Mouse (Mus musculus) limb, embryonic 13.5 days (tissue): ENCODE data around the gene Pxmp4. TPM values are rescaled to one million over a fixed set of nuclear protein-coding genes. Genes with fewer than 3 reads are reported as not detected.
A peak's percentile ranks its signal among the peaks of the same experiment; 100 is the strongest.

Source experiments
- ATAC-seq: fragments of 200-750 bp; cut with Nextera tagmentation; 2 replicates; pipeline ENCODE4 v1.8.0; 2017; ENCODE audit warnings: low read depth, moderate number of reproducible peaks, moderate TSS enrichment; ENCODE audit not compliant: low FRiP score
- H3K27ac ChIP-seq: fragments of 300-500 bp; sonication (generic); 2 replicates; pipeline ENCODE4 v1.5.1; 2015; ENCODE audit warnings: inconsistent platforms, mild to moderate bottlenecking, moderate library complexity
- H3K27me3 ChIP-seq: fragments of 300-500 bp; sonication (generic); 2 replicates; pipeline ENCODE4 v1.6.1; 2015; ENCODE audit warnings: mild to moderate bottlenecking, inconsistent platforms
- H3K36me3 ChIP-seq: fragments of 300-500 bp; sonication (generic); 2 replicates; pipeline ENCODE4 v1.6.1; 2015; ENCODE audit warnings: inconsistent platforms, mild to moderate bottlenecking, moderate library complexity
- H3K4me1 ChIP-seq: fragments of 300-500 bp; sonication (generic); 2 replicates; pipeline ENCODE4 v1.6.1; 2015; ENCODE audit warnings: inconsistent platforms
- H3K4me2 ChIP-seq: fragments of 300-500 bp; sonication (generic); replicated peaks from 2 replicates; pipeline ENCODE4 v1.6.1; 2015; ENCODE audit warnings: inconsistent platforms, mild to moderate bottlenecking, moderate library complexity
- H3K4me3 ChIP-seq: fragments of 300-500 bp; sonication (generic); 2 replicates; pipeline ENCODE4 v1.5.1; 2015; ENCODE audit warnings: moderate library complexity, mild to moderate bottlenecking, inconsistent platforms
- H3K9ac ChIP-seq: fragments of 300-500 bp; sonication (generic); 2 replicates; pipeline ENCODE4 v1.6.1; 2015; ENCODE audit warnings: mild to moderate bottlenecking, inconsistent platforms
- H3K9me3 ChIP-seq: fragments of 300-500 bp; sonication (generic); 2 replicates; pipeline ENCODE4 v1.6.1; 2016; ENCODE audit warnings: inconsistent platforms
- WGBS: fragments of 180-500 bp; shearing (Covaris S2); methylation state at CpG from one replicate; pipeline ENCODE4 v1.1.7; 2015; 5-methylcytosine and 5-hydroxymethylcytosine counted together
- polyA plus RNA-seq: library from polyadenylated mRNA; unstranded; fragments of >200 nt; fragmentation: Nextera tagmentation; extraction: Ambion mirVana; gene quantifications from 2 replicates; pipeline ENCODE4 v1.2.1, GENCODE M21; 2015

Gene Pxmp4
- polyA plus RNA-seq: 18.8 and 21.6 TPM in 2 replicates

GRCm38 (mm10) chr2:154603638-154604153 lies at the start of gene Pxmp4:
Gene Pxmp4 (minus strand): TSS chr2:154603708.
- peak; percentile 100 for ATAC-seq
- H3K4me2 ChIP-seq: peak within 1 kb of the TSS; percentile 84
- H3K9me3 ChIP-seq: no peaks in the 10 kb centered on the region
- WGBS: under 1% methylated on average over 13 of the region's 13 CpGs
- H3K36me3 ChIP-seq: no peaks in the 10 kb centered on the region
- peak within 1 kb of the TSS; percentile 85 for H3K9ac ChIP-seq
- H3K4me1 ChIP-seq: peaks cover 12% of the 10 kb centered on the region
- 0 out of 2 replicates have a peak, but pooled peaks cover 4% of the 10 kb centered on the region for H3K27me3 ChIP-seq
- H3K4me3 ChIP-seq: peak within 1 kb of the TSS; percentile 81
- no peak within 1 kb of the TSS for H3K27ac ChIP-seq

GRCm38 (mm10) chr2:154651363-154651762 lies 47.9 kb upstream of the Pxmp4 start, which contains the start of gene Chmp4b:
Gene Chmp4b (plus strand): TSS chr2:154651705.
- H3K9ac ChIP-seq: no peak within 1 kb of the TSS
- no peaks in the 10 kb centered on the region for H3K9me3 ChIP-seq
- H3K36me3 ChIP-seq: peaks cover 4% of the 10 kb centered on the region
- no peak within 1 kb of the TSS for H3K4me3 ChIP-seq
- H3K27ac ChIP-seq: no peak within 1 kb of the TSS
- WGBS: 49% methylated on average over 8 of the region's 8 CpGs
- 0 out of 2 replicates have a peak, but pooled peaks cover 2% of the 10 kb centered on the region for H3K4me1 ChIP-seq
- no peak for ATAC-seq
- H3K27me3 ChIP-seq: no peaks in the 10 kb centered on the region
- H3K4me2 ChIP-seq: no peak within 1 kb of the TSS

- Histone ChIP-seq H3K27ac (no peak overlapping the region), H3K4me3 (no peak overlapping the region), H3K27me3 (no peaks in the 10 kb centered on the region), H3K4me2 (no peak overlapping the region), H3K4me1 (no peaks in the 10 kb centered on the region), H3K9me3 (no peaks in the 10 kb centered on the region), H3K9ac (no peak overlapping the region), H3K36me3 (peaks cover 13% of the 10 kb centered on the region)
- whole genome bisulfite sequencing: 94% methylated on average over 3 of the region's 3 CpGs
- no peak for ATAC-seq
Observed at GRCm38 (mm10) chr2:154650404-154650803, 46.9 kb upstream of the Pxmp4 start.

- H3K36me3 ChIP-seq: peaks cover 34% of the 10 kb centered on the region
- WGBS: 31% methylated on average over 3 of the region's 3 CpGs
- H3K4me3 ChIP-seq: no peak overlapping the region
- no peaks in the 10 kb centered on the region for H3K4me1 ChIP-seq
- no peak for ATAC-seq
- no peaks in the 10 kb centered on the region for H3K9me3 ChIP-seq
- H3K27ac ChIP-seq: no peak overlapping the region
- no peaks in the 10 kb centered on the region for H3K27me3 ChIP-seq
- no peak overlapping the region for H3K9ac ChIP-seq
- no peak overlapping the region for H3K4me2 ChIP-seq
Observed at GRCm38 (mm10) chr2:154648086-154648485, 44.6 kb upstream of the Pxmp4 start.

- Histone ChIP-seq H3K4me1 (no peaks in the 10 kb centered on the region), H3K36me3 (peaks cover 35% of the 10 kb centered on the region), H3K9me3 (no peaks in the 10 kb centered on the region), H3K9ac (no peak overlapping the region), H3K4me2 (no peak overlapping the region), H3K27ac (no peak overlapping the region), H3K4me3 (no peak overlapping the region), H3K27me3 (no peaks in the 10 kb centered on the region)
- ATAC-seq: no peak
- WGBS: 77% methylated on average over 5 of the region's 5 CpGs
Observed at GRCm38 (mm10) chr2:154646634-154647033, 43.1 kb upstream of the Pxmp4 start.

GRCm38 (mm10) chr2:154642712-154643385 lies 39.3 kb upstream of the Pxmp4 start:
- Histone ChIP-seq H3K36me3 (peaks cover 63% of the 10 kb centered on the region), H3K27me3 (no peaks in the 10 kb centered on the region), H3K9me3 (peaks cover 7% of the 10 kb centered on the region; the same call in 1 of the 2 replicates), H3K4me2 (no peak overlapping the region), H3K4me3 (no peak overlapping the region), H3K9ac (no peak overlapping the region), H3K27ac (no peak overlapping the region), H3K4me1 (no peaks in the 10 kb centered on the region)
- ATAC-seq: no peak
- WGBS: 86% methylated on average over 6 of the region's 6 CpGs

- H3K4me1 ChIP-seq: no peaks in the 10 kb centered on the region
- ATAC-seq: no peak
- no peak overlapping the region for H3K4me3 ChIP-seq
- H3K36me3 ChIP-seq: peaks cover 71% of the 10 kb centered on the region
- H3K9me3 ChIP-seq: peaks cover 7% of the 10 kb centered on the region; the same call in 1 of the 2 replicates
- H3K9ac ChIP-seq: no peak overlapping the region
- no peak overlapping the region for H3K27ac ChIP-seq
- H3K4me2 ChIP-seq: no peak overlapping the region
- 95% methylated on average over 9 of the region's 9 CpGs for WGBS
- no peaks in the 10 kb centered on the region for H3K27me3 ChIP-seq
Observed at GRCm38 (mm10) chr2:154642005-154642459, 38.5 kb upstream of the Pxmp4 start.

GRCm38 (mm10) chr2:154641176-154641575 lies 37.7 kb upstream of the Pxmp4 start:
- Histone ChIP-seq H3K4me2 (no peak overlapping the region), H3K36me3 (peaks cover 71% of the 10 kb centered on the region), H3K9ac (no peak overlapping the region), H3K4me3 (no peak overlapping the region), H3K4me1 (no peaks in the 10 kb centered on the region), H3K27me3 (no peaks in the 10 kb centered on the region), H3K9me3 (peaks cover 7% of the 10 kb centered on the region; the same call in 1 of the 2 replicates), H3K27ac (no peak overlapping the region)
- WGBS: 81% methylated on average over 8 of the region's 8 CpGs
- ATAC-seq: no peak

GRCm38 (mm10) chr2:154639115-154639514 lies 35.6 kb upstream of the Pxmp4 start:
- Histone ChIP-seq H3K27me3 (no peaks in the 10 kb centered on the region), H3K36me3 (peaks cover 67% of the 10 kb centered on the region), H3K4me2 (no peak overlapping the region), H3K9me3 (peaks cover 7% of the 10 kb centered on the region; the same call in 1 of the 2 replicates), H3K9ac (no peak overlapping the region), H3K4me1 (no peaks in the 10 kb centered on the region), H3K27ac (no peak overlapping the region), H3K4me3 (no peak overlapping the region)
- WGBS: 84% methylated on average over 4 of the region's 4 CpGs
- no peak for ATAC-seq

- ATAC-seq: no peak
- Histone ChIP-seq H3K27me3 (no peaks in the 10 kb centered on the region), H3K27ac (no peak overlapping the region), H3K4me2 (no peak overlapping the region), H3K36me3 (peaks cover 65% of the 10 kb centered on the region), H3K9me3 (peaks cover 7% of the 10 kb centered on the region; the same call in 1 of the 2 replicates), H3K9ac (no peak overlapping the region), H3K4me3 (no peak overlapping the region), H3K4me1 (no peaks in the 10 kb centered on the region)
- WGBS: 94% methylated on average over 3 of the region's 3 CpGs
Observed at GRCm38 (mm10) chr2:154638521-154638920, 35.0 kb upstream of the Pxmp4 start.

- Histone ChIP-seq H3K4me3 (no peak overlapping the region), H3K27me3 (no peaks in the 10 kb centered on the region), H3K36me3 (peaks cover 69% of the 10 kb centered on the region), H3K9me3 (peaks cover 7% of the 10 kb centered on the region; the same call in 1 of the 2 replicates), H3K9ac (no peak overlapping the region), H3K27ac (no peak overlapping the region), H3K4me1 (no peaks in the 10 kb centered on the region), H3K4me2 (no peak overlapping the region)
- no peak for ATAC-seq
- 91% methylated on average over 2 of the region's 2 CpGs for WGBS
Observed at GRCm38 (mm10) chr2:154635826-154636225, 32.3 kb upstream of the Pxmp4 start.

- H3K4me3 ChIP-seq: no peak overlapping the region
- H3K4me2 ChIP-seq: no peak overlapping the region
- no peak overlapping the region for H3K27ac ChIP-seq
- peaks cover 7% of the 10 kb centered on the region; the same call in 1 of the 2 replicates for H3K9me3 ChIP-seq
- H3K4me1 ChIP-seq: no peaks in the 10 kb centered on the region
- 96% methylated on average over 9 of the region's 9 CpGs for WGBS
- no peak for ATAC-seq
- no peaks in the 10 kb centered on the region for H3K27me3 ChIP-seq
- no peak overlapping the region for H3K9ac ChIP-seq
- peaks cover 73% of the 10 kb centered on the region for H3K36me3 ChIP-seq
Observed at GRCm38 (mm10) chr2:154633876-154634644, 30.6 kb upstream of the Pxmp4 start.
